Mouse (Mus musculus): ENCODE results near the gene Phactr2.
"Not testable (repeated sequence)": the region's sequence is repeated elsewhere in the genome, so short reads cannot be mapped to it uniquely, and the experiment has no call there.

Gene Phactr2

DNA sequence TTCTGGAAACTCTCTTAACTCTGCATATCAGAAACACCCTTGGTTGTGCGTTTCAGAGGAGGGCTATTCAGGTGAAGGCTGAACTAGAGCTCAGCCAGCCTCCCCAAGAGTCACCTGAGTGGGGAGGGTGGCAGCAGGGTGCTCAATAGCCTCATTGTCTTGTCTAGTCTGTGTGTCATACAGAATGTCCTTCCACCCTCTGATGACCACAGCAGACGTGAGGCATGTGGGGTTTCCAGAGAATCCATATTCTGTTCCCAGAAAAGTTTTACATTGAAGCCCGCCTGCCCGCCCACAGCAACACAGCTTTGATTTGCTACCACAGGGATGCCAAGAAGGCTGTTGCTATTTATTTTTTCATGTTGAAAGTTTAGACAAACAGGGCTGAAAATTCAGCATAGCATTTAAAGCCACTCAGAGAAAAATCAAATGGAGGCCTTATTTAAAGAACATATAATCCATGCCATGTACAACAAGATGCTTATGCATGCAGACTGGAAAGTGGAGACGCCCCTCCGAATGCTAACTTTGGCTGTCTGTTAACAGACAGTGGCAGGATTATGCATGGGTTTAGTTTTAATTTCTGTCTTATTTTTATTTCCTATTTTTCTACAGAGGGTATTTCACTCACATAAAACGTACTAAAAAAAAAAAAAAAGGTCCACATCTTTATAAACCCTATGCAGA, 248.7 kb downstream of the Phactr2 start:
- no peak for DNase-seq (ENCODE audit: extremely low spot score, low read depth, low spot score)

GRCm38 (mm10) chr10:13222135-13222534, 252.1 kb downstream of the Phactr2 start:
- no peak for DNase-seq (ENCODE audit: extremely low spot score, low read depth, low spot score)

DNA sequence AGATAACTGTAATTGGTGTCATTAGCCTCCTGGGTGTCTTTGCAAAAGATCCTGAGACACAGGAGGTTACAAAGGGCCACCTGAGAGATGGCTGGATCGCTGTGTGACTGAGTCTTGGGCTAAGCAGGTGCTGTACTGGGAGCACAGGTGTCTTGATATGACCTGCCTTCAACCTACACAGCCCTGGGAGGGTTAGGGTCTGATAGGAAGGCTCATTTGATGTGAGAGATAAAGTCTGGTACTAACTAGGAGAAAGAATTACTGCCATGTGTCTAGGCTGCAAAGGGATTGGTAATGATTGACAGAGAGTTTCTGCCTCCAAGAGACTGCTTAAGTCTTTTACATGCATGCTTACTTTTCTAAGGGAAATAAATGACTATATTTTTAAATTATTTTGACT, 254.2 kb downstream of the Phactr2 start:
- no peak for DNase-seq (ENCODE audit: extremely low spot score, low read depth, low spot score)

GRCm38 (mm10) chr10:13213956-13214355, 260.3 kb downstream of the Phactr2 start:
- no peak for DNase-seq (ENCODE audit: extremely low spot score, low read depth, low spot score)

DNA sequence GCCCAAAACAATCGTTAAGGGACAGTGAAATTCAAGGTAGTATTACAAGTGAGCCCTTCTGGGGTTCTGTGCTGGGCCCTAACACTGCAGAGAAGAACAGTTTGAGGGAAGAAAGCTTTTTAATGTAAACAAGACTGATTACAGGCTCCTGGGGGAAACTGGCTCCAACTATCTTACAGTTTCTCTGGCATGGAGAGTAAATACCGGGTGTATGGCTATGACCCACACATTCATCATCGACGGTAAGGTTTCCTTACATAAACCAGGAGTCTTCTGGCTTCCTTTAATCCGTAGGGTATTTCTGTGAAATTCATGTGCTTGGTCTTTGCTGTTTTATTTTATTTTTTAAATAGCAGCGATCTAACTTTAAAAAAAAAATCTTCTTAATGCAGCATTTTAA, 261.4 kb downstream of the Phactr2 start:
- DNase-seq (ENCODE audit: extremely low spot score, low read depth, low spot score): no peak

GRCm38 (mm10) chr10:13212326-13212725, 261.9 kb downstream of the Phactr2 start:
- no peak for DNase-seq (ENCODE audit: extremely low spot score, low read depth, low spot score)

DNA sequence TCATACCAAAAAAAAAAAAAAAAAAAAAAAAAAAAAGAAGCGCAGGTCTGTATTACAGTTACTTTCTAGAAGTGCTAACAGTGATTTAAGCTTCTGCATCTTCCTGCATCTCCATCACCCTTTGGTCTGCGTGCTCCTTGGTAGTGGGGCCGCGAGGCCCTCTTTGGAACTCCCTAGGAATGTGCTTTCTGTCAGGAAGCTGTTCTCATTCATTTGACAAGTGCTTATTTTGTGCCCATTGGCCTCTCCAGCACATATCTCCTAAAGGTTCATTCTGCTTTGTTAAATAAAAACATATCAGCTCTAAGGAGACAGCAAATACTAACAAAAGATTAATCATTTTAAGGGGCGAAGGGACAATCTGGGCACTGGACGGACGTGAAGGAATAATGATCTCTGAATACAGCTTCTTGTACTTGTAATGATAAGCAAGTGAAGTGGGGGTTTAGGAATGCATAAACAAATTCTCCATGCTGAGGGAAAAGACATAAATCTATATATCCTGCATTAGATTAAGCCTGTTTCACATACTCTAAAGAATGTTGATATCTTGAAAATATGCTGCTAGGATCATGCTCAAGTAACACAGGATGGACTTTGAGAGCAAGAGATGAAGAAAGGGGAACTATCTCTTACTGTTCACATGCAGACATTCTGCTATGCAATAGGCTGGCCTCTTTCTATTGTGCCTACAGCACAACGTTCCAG, 264.1 kb downstream of the Phactr2 start:
- no peak for DNase-seq (ENCODE audit: extremely low spot score, low read depth, low spot score)

DNA sequence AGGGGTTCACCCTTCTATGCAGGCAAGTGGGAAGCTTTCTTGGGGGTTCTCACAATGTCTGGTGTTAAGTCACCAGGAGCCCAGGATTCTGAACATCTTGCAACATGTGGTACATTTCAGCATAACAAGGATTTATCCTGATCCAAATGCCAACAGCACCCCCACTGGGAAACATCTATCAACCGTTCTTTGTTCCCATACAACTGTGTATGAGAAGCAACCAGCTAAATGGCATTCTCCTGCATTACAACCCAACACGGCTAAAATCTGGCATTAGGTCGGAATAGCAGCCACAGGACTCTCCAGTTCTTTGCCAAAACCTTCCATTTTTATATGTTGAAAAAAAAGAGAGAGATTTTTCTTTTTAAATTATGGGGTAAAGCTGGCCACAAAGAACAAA, 264.7 kb downstream of the Phactr2 start:
- DNase-seq (ENCODE audit: extremely low spot score, low read depth, low spot score): no peak

GRCm38 (mm10) chr10:13209061-13209460, 265.2 kb downstream of the Phactr2 start:
- DNase-seq (ENCODE audit: extremely low spot score, low read depth, low spot score): no peak

GRCm38 (mm10) chr10:13201741-13202293, 272.4 kb downstream of the Phactr2 start:
- no peak for DNase-seq (ENCODE audit: extremely low spot score, low read depth, low spot score)

DNA sequence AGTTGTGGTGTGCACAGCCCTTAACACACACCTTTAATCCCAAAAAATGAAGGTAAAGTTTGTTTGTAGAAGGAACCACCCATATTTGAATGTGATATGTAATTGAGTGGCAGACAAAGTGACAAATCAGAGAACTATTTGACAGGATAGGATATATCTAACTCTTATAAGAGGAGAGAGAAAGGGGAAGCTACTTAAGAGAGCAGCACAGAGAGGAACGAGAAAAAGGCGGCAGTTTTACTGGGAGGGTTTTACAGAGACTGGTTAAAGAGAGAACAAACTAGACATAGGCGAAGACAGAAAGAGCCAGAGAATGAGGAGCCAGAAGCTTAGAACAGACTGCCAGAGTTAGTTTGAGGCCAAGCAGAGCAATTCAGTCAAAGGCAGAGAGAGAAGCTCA, 273.4 kb downstream of the Phactr2 start:
- no peak for DNase-seq (ENCODE audit: extremely low spot score, low read depth, low spot score)

GRCm38 (mm10) chr10:13199234-13199633, 275.0 kb downstream of the Phactr2 start:
- DNase-seq (ENCODE audit: extremely low spot score, low read depth, low spot score): no peak

DNA sequence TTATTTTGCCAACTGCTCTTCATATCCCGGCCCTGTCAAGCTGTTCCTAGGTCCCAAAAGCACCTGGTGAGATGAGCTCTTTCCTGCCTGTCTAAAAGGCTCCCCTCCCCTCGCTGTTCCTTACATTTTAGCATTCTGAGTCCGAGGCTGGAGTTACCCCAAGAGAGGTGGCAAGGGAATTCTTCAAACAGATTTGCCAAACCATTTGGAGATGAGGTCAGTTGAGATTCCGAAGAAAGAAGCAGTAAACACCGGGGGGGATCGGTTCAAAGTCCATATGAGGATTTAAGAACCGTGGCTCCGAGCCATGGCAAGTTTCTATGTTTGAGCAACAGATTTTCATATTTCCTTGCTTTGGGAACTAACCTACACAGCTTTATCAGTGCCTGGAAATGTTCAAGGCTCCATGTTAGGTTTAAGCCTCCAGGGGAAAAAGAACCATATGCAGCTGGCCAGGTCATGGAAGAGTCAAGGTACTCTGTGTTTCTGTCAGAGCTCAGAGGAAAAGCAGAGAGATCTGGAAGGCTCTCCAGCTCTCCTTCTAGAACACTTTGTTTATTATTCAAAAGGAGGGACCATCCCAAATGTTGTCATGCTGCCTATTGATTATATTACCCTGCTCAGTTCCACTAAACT, 277.2 kb downstream of the Phactr2 start:
- DNase-seq (ENCODE audit: extremely low spot score, low read depth, low spot score): no peak

DNA sequence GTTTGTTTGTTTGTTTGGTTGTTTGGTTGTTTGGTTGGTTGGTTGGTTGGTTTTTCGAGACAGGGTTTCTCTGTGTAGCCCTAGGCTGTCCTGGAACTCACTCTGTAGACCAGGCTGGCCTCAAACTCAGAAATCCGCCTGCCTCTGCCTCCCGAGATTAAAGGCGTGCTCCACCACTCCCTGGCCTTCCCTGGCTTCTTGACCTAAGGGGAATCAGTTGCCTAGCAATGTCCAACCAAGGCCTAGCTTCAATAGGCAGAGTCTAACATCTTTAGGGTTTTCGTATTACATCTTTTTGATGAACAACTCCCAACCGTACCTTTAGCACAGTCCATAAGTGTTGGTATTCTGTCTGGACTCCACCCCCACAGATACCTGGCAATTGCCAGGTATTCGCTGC, 280.7 kb downstream of the Phactr2 start:
- not testable (repeated sequence) for DNase-seq (ENCODE audit: extremely low spot score, low read depth, low spot score)

DNA sequence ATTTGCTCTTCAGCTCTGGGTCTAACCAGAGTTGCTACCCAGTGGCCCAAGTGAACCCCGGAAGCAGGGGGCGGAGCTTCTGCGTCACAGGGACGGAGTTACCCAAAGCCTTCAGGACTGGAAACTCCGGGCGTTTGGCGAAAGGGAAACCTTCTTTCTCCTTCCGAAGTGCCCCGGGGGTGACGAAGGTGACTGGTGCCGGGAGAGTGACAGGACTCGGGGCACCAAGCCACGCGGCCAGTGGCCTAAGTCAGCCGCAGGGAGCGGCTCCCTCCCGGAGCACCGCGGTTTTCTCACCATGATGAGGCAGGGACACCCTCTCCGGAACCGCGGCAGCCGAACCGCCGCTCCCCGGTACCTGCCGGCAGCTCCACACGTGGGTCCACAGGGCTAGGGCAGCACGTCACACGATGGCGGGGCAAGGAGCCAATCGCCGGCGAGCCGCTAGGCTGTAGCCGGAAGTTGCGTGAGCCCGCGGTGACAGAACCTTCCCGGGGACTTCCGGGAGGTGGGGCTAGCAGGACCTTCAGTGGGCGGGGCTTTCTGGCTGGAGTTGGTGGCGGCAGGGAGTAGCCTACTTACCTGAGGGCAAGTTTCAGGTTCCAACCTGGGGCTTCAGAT, 281.4 kb downstream of the Phactr2 start, which contains the start of gene Ltv1:
Ltv1 (minus strand) TSS at position 438 of the 621 bp plus-strand sequence.
- peak; percentile 63 for DNase-seq (ENCODE audit: extremely low spot score, low read depth, low spot score)

- no peak for DNase-seq (ENCODE audit: extremely low spot score, low read depth, low spot score)
Observed at GRCm38 (mm10) chr10:13189881-13190280, 284.3 kb downstream of the Phactr2 start.

- DNase-seq (ENCODE audit: extremely low spot score, low read depth, low spot score): no peak
Observed at GRCm38 (mm10) chr10:13186754-13187153, 287.5 kb downstream of the Phactr2 start.

- no peak for DNase-seq (ENCODE audit: extremely low spot score, low read depth, low spot score)
Observed at GRCm38 (mm10) chr10:13184170-13184766, 289.9 kb downstream of the Phactr2 start.

DNA sequence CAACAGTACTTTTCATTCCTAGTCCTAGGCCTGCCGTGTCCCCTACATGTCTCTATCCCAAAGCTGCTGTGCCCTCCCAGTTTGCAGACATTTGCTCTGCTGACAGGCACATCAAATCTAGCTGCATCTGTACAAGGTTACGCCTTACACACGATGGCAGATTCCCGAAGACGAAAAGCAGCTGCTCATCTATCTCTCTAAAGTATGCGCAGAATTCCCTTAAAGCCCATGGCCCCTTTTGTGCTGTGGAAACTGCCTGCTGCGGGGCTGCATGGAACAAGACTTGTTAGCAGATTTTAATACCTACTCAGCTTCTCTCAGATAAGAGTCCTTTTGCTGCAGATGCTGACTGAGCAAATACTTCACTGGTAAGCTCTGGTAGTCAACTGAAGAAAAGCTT, 294.0 kb downstream of the Phactr2 start:
- no peak for DNase-seq (ENCODE audit: extremely low spot score, low read depth, low spot score)

GRCm38 (mm10) chr10:13177973-13178624, 296.1 kb downstream of the Phactr2 start, which contains the start of gene Zc2hc1b:
Gene Zc2hc1b (minus strand): TSS chr10:13178023.
- DNase-seq (ENCODE audit: extremely low spot score, low read depth, low spot score): no peak

Measured in hindlimb bud, embryonic 11.5 days (tissue).